Mouse (Mus musculus) adrenal gland, postnatal 4 days (tissue): ENCODE results near the gene Smdt1. TPM values are rescaled to one million over a fixed set of nuclear protein-coding genes. Genes with fewer than 3 reads are reported as not detected.

ENCODE experiments used
- DNase-seq, 2 experiments: peaks; one replicate each; pipeline ENCODE4 v3.0.0; 2021 to 2022; ENCODE audit warnings: low spot score in 2 of 2, mixed read lengths in 2 of 2
- long read RNA-seq, 2 experiments: library from polyadenylated mRNA; stranded (forward); transcript quantifications; one replicate each; pipeline ENCODE4 v2.0.0; 2021
- total RNA-seq, 2 experiments: library from RNA; stranded (reverse); gene quantifications; 2 replicates each; pipeline ENCODE4 v1.2.3; 2021

Smdt1 gene
- 100 to 1,000 TPM; 125 to 127 TPM for total RNA-seq
- long read RNA-seq, experiment 1, transcript Smdt1-201 (3 exons, 705 nt), result major isoform, 78 of 186 reads
- long read RNA-seq, experiment 1, transcript Smdt1-204 (3 exons, 597 nt), result minor isoform, 14 of 186 reads
- long read RNA-seq, experiment 1, partial matches to known transcripts, result 17 of 186 reads
- long read RNA-seq, experiment 1, other reads (novel, unspliced or antisense), result 77 of 186 reads
- long read RNA-seq, experiment 2, transcript Smdt1-201 (3 exons, 705 nt), result major isoform, 67 of 200 reads
- long read RNA-seq, experiment 2, transcript Smdt1-204 (3 exons, 597 nt), result minor isoform, 10 of 200 reads
- long read RNA-seq, experiment 2, partial matches to known transcripts, result 9 of 200 reads
- long read RNA-seq, experiment 2, other reads (novel, unspliced or antisense), result 113 of 200 reads

- DNase-seq, result peak; percentile 86 to 94
Observed at GRCm38 (mm10) chr15:82338593-82339112, at the start of gene Smdt1, which contains the start of the genes Naga and Pheta2. Gene Smdt1, plus strand, starts transcription at chr15:82338959. Gene Naga, minus strand, starts transcription at chr15:82338925. Gene Pheta2, plus strand, starts transcription at chr15:82338942.

GRCm38 (mm10) chr15:82290252-82290651 lies 48.5 kb upstream of the Smdt1 start:
- no peak for DNase-seq

- DNase-seq, result no peak
Observed at GRCm38 (mm10) chr15:82292851-82293250, 45.9 kb upstream of the Smdt1 start.

GRCm38 (mm10) chr15:82293271-82293711 lies 45.5 kb upstream of the Smdt1 start:
- DNase-seq, result no peak

GRCm38 (mm10) chr15:82294059-82294458 lies 44.7 kb upstream of the Smdt1 start:
- no peak for DNase-seq

- no peak for DNase-seq
Observed at GRCm38 (mm10) chr15:82298764-82299561, 39.8 kb upstream of the Smdt1 start, which contains the start of gene Wbp2nl. Gene Wbp2nl, plus strand, starts transcription at chr15:82298954.

GRCm38 (mm10) chr15:82307107-82307506 lies 31.7 kb upstream of the Smdt1 start:
- no peak for DNase-seq

GRCm38 (mm10) chr15:82308416-82308815 lies 30.3 kb upstream of the Smdt1 start:
- no peak for DNase-seq

GRCm38 (mm10) chr15:82317839-82318238 lies 20.9 kb upstream of the Smdt1 start:
- DNase-seq, result no peak

- no peak for DNase-seq
Observed at GRCm38 (mm10) chr15:82319613-82320012, 19.1 kb upstream of the Smdt1 start.

- DNase-seq, result no peak
Observed at GRCm38 (mm10) chr15:82322195-82322594, 16.6 kb upstream of the Smdt1 start.

GRCm38 (mm10) chr15:82325382-82325781 lies 13.4 kb upstream of the Smdt1 start:
- DNase-seq, result no peak

- no peak for DNase-seq
Observed at GRCm38 (mm10) chr15:82335194-82335593, 3.6 kb upstream of the Smdt1 start.

- DNase-seq, result no peak
Observed at GRCm38 (mm10) chr15:82336629-82337028, 2.1 kb upstream of the Smdt1 start.

- no peak for DNase-seq
Observed at GRCm38 (mm10) chr15:82337875-82338274, 884 bp upstream of the Smdt1 start.

GRCm38 (mm10) chr15:82339150-82339549 lies 391 bp downstream of the Smdt1 start:
- DNase-seq, result no peak

GRCm38 (mm10) chr15:82339634-82340254 lies 985 bp downstream of the Smdt1 start:
- DNase-seq, result no peak

GRCm38 (mm10) chr15:82340414-82341035 lies 1.8 kb downstream of the Smdt1 start:
- DNase-seq, result no peak

- DNase-seq, result peak in 1 of 2 experiments; percentile 28
Observed at GRCm38 (mm10) chr15:82341036-82341501, 2.3 kb downstream of the Smdt1 start.

- DNase-seq, result no peak
Observed at GRCm38 (mm10) chr15:82341675-82342542, 3.1 kb downstream of the Smdt1 start.
